Mouse (Mus musculus) urinary bladder, postnatal 10 days (tissue): ENCODE results near the gene Tmtc2.

Experiments
- DNase-seq: peaks from one replicate; pipeline ENCODE4 v3.0.0; 2022; ENCODE audit warnings: low spot score

The Tmtc2 gene

GRCm38 (mm10) chr10:105165291-105165690, 409.0 kb downstream of the Tmtc2 start:
- DNase-seq: no peak

GRCm38 (mm10) chr10:105153789-105154188, 420.5 kb downstream of the Tmtc2 start:
- no peak for DNase-seq

GRCm38 (mm10) chr10:105144382-105144781, 429.9 kb downstream of the Tmtc2 start:
- no peak for DNase-seq

- DNase-seq: no peak
Observed at GRCm38 (mm10) chr10:105142201-105142600, 432.1 kb downstream of the Tmtc2 start.
